Mouse (Mus musculus): ENCODE data around the gene Plcxd2. TPM values are rescaled to one million over a fixed set of nuclear protein-coding genes. Genes with fewer than 3 reads are reported as not detected.

The Plcxd2 gene
- polyA plus RNA-seq, 1 experiment from 2014 or later, result 0.20 TPM

DNA sequence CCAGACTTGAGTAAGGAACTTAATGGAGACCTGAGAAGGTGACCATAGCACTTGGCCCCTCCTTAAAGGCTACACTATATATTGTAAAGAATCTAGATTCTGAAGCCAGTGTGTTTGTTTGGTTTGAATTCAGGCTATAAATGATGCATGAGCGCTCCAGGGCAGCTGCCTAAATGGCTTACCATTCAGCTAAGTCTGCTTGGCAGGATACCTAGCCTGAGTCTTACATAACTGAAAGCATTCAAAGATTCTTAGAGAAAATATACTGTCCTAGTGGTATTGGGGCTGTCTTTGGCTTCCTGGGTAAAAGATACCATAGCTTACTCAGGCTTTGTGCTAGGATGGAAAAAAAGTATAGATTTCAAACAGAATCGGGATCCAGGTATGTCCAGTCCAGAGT lies 11.3 kb upstream of the Plcxd2 start:
- no peak for DNase-seq (ENCODE audit: low spot score)

DNA sequence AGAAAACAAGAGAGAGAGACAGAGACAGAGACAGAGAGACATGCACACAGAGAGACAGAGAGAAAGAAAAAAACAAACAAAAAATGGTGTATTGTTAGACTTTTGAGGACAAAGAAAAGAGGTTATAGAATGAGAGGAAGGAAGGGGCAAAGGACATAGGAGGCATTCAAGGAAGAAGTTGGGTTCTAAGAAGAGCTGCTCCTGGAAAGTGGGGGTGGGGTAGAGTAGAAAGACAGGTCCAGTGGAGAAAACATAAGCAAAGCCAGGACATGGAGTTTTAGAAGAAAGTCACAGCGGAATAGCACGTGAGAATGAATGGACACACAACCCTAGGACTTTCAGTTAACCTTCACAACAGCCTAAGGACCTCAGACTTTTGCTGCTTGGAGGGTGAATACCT lies 10.4 kb upstream of the Plcxd2 start:
- Histone ChIP-seq H3K4me3 (ENCODE audit: low read depth, low read length) (no peak overlapping the region), H3K27me3 (replicated peaks; ENCODE audit: insufficient read depth, low read length) (no peaks in the 10 kb centered on the region), H3K27ac (ENCODE audit: low read length) (no peak overlapping the region), H3K4me1 (ENCODE audit: insufficient read depth, low read depth, low read length) (no peaks in the 10 kb centered on the region), H3K9ac (replicated peaks; ENCODE audit: low read depth) (no peak overlapping the region), H3K9me3 (ENCODE audit: low read length) (no peaks in the 10 kb centered on the region), H3K36me3 (ENCODE audit: insufficient read depth, low read length) (no peaks in the 10 kb centered on the region), H3K4me2 (replicated peaks; ENCODE audit: low read depth, low read length) (no peak overlapping the region)
- TF ChIP-seq EP300 (IDR thresholded peaks at IDR 0.05) (no peak), CTCF (IDR thresholded peaks at IDR 0.05) (no peak)
- DNase-seq (ENCODE audit: low spot score) (no peak), ATAC-seq (no peak)
- 80% methylated on average over 2 of the region's 2 CpGs for WGBS

More for the DNA sequence above, 11.3 kb upstream of the Plcxd2 start:
- Histone ChIP-seq H3K9me3 (ENCODE audit: low read length) (no peaks in the 10 kb centered on the region), H3K4me2 (replicated peaks; ENCODE audit: low read depth, low read length) (no peak overlapping the region), H3K27ac (ENCODE audit: low read length) (no peak overlapping the region), H3K27me3 (replicated peaks; ENCODE audit: insufficient read depth, low read length) (no peaks in the 10 kb centered on the region), H3K36me3 (ENCODE audit: insufficient read depth, low read length) (no peaks in the 10 kb centered on the region), H3K9ac (replicated peaks; ENCODE audit: low read depth) (no peak overlapping the region), H3K4me1 (ENCODE audit: insufficient read depth, low read depth, low read length) (no peaks in the 10 kb centered on the region), H3K4me3 (ENCODE audit: low read depth, low read length) (no peak overlapping the region)
- ATAC-seq, result no peak
- TF ChIP-seq CTCF (IDR thresholded peaks at IDR 0.05) (no peak), EP300 (IDR thresholded peaks at IDR 0.05) (no peak)
- 84% methylated on average over 2 of the region's 2 CpGs for WGBS

DNA sequence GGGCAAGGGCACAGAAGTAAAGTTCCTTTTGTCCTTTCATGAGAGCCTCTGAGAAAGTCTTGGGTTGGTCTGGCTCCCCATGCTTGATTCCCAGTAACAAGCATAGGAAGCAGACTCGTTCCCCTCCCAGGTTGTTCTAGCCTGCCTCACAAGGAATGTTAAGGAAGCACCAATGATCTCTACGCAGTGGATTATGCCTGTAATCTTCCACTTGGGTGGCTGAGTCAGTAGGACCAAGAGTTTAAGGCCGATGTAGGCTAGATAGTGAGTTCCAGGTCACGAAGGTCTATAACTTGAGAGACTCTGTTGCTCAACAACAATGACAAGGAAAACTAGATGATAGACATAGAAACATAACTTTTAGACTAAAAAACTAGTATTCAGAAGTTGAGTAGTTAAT lies 9.8 kb upstream of the Plcxd2 start:
- Histone ChIP-seq H3K27me3 (replicated peaks; ENCODE audit: insufficient read depth, low read length) (no peaks in the 10 kb centered on the region), H3K36me3 (ENCODE audit: insufficient read depth, low read length) (no peaks in the 10 kb centered on the region), H3K4me3 (ENCODE audit: low read depth, low read length) (no peak overlapping the region), H3K4me2 (replicated peaks; ENCODE audit: low read depth, low read length) (no peak overlapping the region), H3K27ac (ENCODE audit: low read length) (no peak overlapping the region), H3K4me1 (ENCODE audit: insufficient read depth, low read depth, low read length) (no peaks in the 10 kb centered on the region), H3K9me3 (ENCODE audit: low read length) (no peaks in the 10 kb centered on the region), H3K9ac (replicated peaks; ENCODE audit: low read depth) (no peak overlapping the region)
- WGBS, result 75% methylated on average over 4 of the region's 4 CpGs
- DNase-seq (ENCODE audit: low spot score) (no peak), ATAC-seq (no peak)
- TF ChIP-seq EP300 (IDR thresholded peaks at IDR 0.05) (no peak), CTCF (IDR thresholded peaks at IDR 0.05) (no peak)

- Histone ChIP-seq H3K4me1 (ENCODE audit: insufficient read depth, low read depth, low read length) (no peaks in the 10 kb centered on the region), H3K36me3 (ENCODE audit: insufficient read depth, low read length) (no peaks in the 10 kb centered on the region), H3K9me3 (ENCODE audit: low read length) (no peaks in the 10 kb centered on the region), H3K4me2 (replicated peaks; ENCODE audit: low read depth, low read length) (no peak overlapping the region), H3K4me3 (ENCODE audit: low read depth, low read length) (no peak overlapping the region), H3K27ac (ENCODE audit: low read length) (no peak overlapping the region), H3K27me3 (replicated peaks; ENCODE audit: insufficient read depth, low read length) (no peaks in the 10 kb centered on the region), H3K9ac (replicated peaks; ENCODE audit: low read depth) (no peak overlapping the region)
- WGBS, result 75% methylated on average over 1 of the region's 1 CpGs
- TF ChIP-seq CTCF (IDR thresholded peaks at IDR 0.05) (no peak), EP300 (IDR thresholded peaks at IDR 0.05) (no peak)
- no peak for DNase-seq (ENCODE audit: low spot score)
- ATAC-seq, result no peak
Observed at GRCm38 (mm10) chr16:46019359-46019758, 9.3 kb upstream of the Plcxd2 start.

DNA sequence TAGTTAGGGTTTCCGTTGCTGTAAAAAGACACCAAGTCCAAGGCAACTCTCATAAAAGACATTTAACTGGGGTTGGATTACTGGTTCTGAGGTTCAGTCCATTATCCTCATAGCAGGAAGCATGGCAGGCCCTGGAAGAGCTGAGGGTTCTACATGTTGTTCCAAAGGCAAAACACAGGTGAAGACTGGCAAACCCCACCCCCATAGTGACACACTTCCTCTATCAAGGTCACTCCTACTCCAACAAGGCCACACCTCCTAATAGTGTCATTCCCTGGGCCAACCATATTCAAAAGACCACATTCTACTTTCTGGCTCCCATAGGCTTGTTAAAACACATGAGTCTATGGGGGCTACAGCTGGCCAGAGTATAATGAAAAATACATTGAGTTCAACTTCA lies 1.7 kb upstream of the Plcxd2 start:
- ATAC-seq (no peak), DNase-seq (ENCODE audit: low spot score) (no peak)
- no peak for TF ChIP-seq EP300 (IDR thresholded peaks at IDR 0.05)
- TF ChIP-seq CTCF (IDR thresholded peaks at IDR 0.05), result no peak
- Histone ChIP-seq H3K27me3 (replicated peaks; ENCODE audit: insufficient read depth, low read length) (no peaks in the 10 kb centered on the region), H3K4me1 (ENCODE audit: insufficient read depth, low read depth, low read length) (no peaks in the 10 kb centered on the region; the same call in 1 of the 2 replicates), H3K27ac (ENCODE audit: low read length) (no peak overlapping the region), H3K9me3 (ENCODE audit: low read length) (no peaks in the 10 kb centered on the region), H3K9ac (replicated peaks; ENCODE audit: low read depth) (no peak overlapping the region), H3K36me3 (ENCODE audit: insufficient read depth, low read length) (no peaks in the 10 kb centered on the region), H3K4me3 (ENCODE audit: low read depth, low read length) (no peak overlapping the region), H3K4me2 (replicated peaks; ENCODE audit: low read depth, low read length) (no peak overlapping the region)
- 83% methylated on average over 1 of the region's 1 CpGs for WGBS

GRCm38 (mm10) chr16:46010906-46011220 lies 845 bp upstream of the Plcxd2 start:
- no peaks in the 10 kb centered on the region for H3K27me3 ChIP-seq (replicated peaks; ENCODE audit: insufficient read depth, low read length)
- H3K27ac ChIP-seq (ENCODE audit: low read length), result no peak overlapping the region
- no peaks in the 10 kb centered on the region; the same call in 1 of the 2 replicates for H3K4me1 ChIP-seq (ENCODE audit: insufficient read depth, low read depth, low read length)
- ATAC-seq (no peak), DNase-seq (ENCODE audit: low spot score) (peak; percentile 43)
- 12% methylated on average over 5 of the region's 5 CpGs for WGBS
- H3K4me3 ChIP-seq (ENCODE audit: low read depth, low read length), result peak overlapping the region; percentile 47
- TF ChIP-seq CTCF (IDR thresholded peaks at IDR 0.05) (no peak), EP300 (IDR thresholded peaks at IDR 0.05) (no peak)
- no peaks in the 10 kb centered on the region for H3K9me3 ChIP-seq (ENCODE audit: low read length)
- peak overlapping the region; percentile 41; the same call in 1 of the 2 replicates for H3K9ac ChIP-seq (replicated peaks; ENCODE audit: low read depth)
- H3K36me3 ChIP-seq (ENCODE audit: insufficient read depth, low read length), result no peaks in the 10 kb centered on the region
- H3K4me2 ChIP-seq (replicated peaks; ENCODE audit: low read depth, low read length), result peak overlapping the region; percentile 76

DNA sequence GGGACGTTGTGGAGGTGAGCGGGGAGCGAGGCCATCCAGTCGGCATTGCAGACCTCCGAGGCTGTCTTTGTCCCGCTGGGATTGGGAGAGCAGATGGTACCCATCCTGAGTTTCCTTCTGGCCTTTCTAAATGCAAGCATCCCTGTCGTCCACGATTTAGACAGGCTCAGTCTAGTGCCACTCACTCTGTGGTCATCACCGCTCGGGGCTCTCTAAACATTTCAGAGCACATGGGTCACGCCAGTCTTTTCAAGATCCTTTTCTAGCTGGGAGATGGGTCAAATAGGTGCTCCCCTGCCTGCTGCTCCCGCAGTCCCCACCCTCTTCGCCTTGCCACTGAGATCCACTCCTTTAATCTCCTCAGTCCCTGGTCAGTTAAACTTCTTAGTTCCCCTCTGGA lies 301 bp downstream of the Plcxd2 start:
- H3K27me3 ChIP-seq (replicated peaks; ENCODE audit: insufficient read depth, low read length), result no peaks in the 10 kb centered on the region
- ATAC-seq, result no peak; the same call in none of the 2 replicates
- peak overlapping the region; percentile 47 for H3K4me3 ChIP-seq (ENCODE audit: low read depth, low read length)
- no peaks in the 10 kb centered on the region; the same call in 1 of the 2 replicates for H3K4me1 ChIP-seq (ENCODE audit: insufficient read depth, low read depth, low read length)
- DNase-seq (ENCODE audit: low spot score), result peak; percentile 6
- H3K4me2 ChIP-seq (replicated peaks; ENCODE audit: low read depth, low read length), result peak overlapping the region; percentile 76
- no peaks in the 10 kb centered on the region for H3K36me3 ChIP-seq (ENCODE audit: insufficient read depth, low read length)
- under 1% methylated on average over 13 of the region's 13 CpGs for WGBS
- H3K27ac ChIP-seq (ENCODE audit: low read length), result no peak overlapping the region
- peak overlapping the region; percentile 41; the same call in 1 of the 2 replicates for H3K9ac ChIP-seq (replicated peaks; ENCODE audit: low read depth)
- TF ChIP-seq EP300 (IDR thresholded peaks at IDR 0.05) (no peak), CTCF (IDR thresholded peaks at IDR 0.05) (no peak)
- no peaks in the 10 kb centered on the region for H3K9me3 ChIP-seq (ENCODE audit: low read length)
